Mouse (Mus musculus) embryo, embryonic 11.5 days (tissue): ENCODE data around the gene Pmvk.
A peak's percentile ranks its signal among the peaks of the same experiment; 100 is the strongest.
"Not testable (repeated sequence)": the region's sequence is repeated elsewhere in the genome, so short reads cannot be mapped to it uniquely, and the experiment has no call there.

Source experiments
- DNase-seq: peaks from one replicate; pipeline ENCODE4 v3.0.0-alpha.2; 2012; ENCODE audit warnings: low read depth, low spot score

Gene Pmvk

GRCm38 (mm10) chr3:89429021-89429420, 25.3 kb upstream of the Pmvk start:
- not testable (repeated sequence) for DNase-seq

- peak; percentile 93 for DNase-seq
These were observed 23.9 kb upstream of the Pmvk start, which contains the start of gene Pygo2 for GRCm38 (mm10) chr3:89430171-89431159. Gene Pygo2, plus strand, starts transcription at chr3:89430214.

- DNase-seq = no peak
These were observed 21.7 kb upstream of the Pmvk start for GRCm38 (mm10) chr3:89432606-89433005.

GRCm38 (mm10) chr3:89434532-89434931, 19.8 kb upstream of the Pmvk start:
- DNase-seq = no peak

GRCm38 (mm10) chr3:89435041-89435440, 19.3 kb upstream of the Pmvk start:
- no peak for DNase-seq

- DNase-seq = peak; percentile 75
These were observed 17.9 kb upstream of the Pmvk start, which contains the start of gene Pbxip1 for GRCm38 (mm10) chr3:89436176-89437113. Gene Pbxip1, plus strand, starts transcription at chr3:89436706.

- no peak for DNase-seq
These were observed 17.1 kb upstream of the Pmvk start for GRCm38 (mm10) chr3:89437269-89437668.

GRCm38 (mm10) chr3:89440691-89441090, 13.7 kb upstream of the Pmvk start:
- DNase-seq = no peak

GRCm38 (mm10) chr3:89448720-89449537, 5.4 kb upstream of the Pmvk start:
- DNase-seq = no peak

GRCm38 (mm10) chr3:89449541-89449940, 4.8 kb upstream of the Pmvk start:
- peak; percentile 47 for DNase-seq

- no peak for DNase-seq
These were observed 2.4 kb upstream of the Pmvk start for GRCm38 (mm10) chr3:89451916-89452315.

- no peak for DNase-seq
These were observed 1.5 kb downstream of the Pmvk start for GRCm38 (mm10) chr3:89455786-89456285.

- DNase-seq = peak; percentile 75
These were observed 2.7 kb downstream of the Pmvk start for GRCm38 (mm10) chr3:89456726-89457665.

GRCm38 (mm10) chr3:89458372-89458964, 4.1 kb downstream of the Pmvk start:
- DNase-seq = no peak

- peak; percentile 90 for DNase-seq
These were observed 4.8 kb downstream of the Pmvk start for GRCm38 (mm10) chr3:89458965-89459807.

GRCm38 (mm10) chr3:89468268-89468667, 13.9 kb downstream of the Pmvk start:
- no peak for DNase-seq

GRCm38 (mm10) chr3:89472280-89472679, 17.9 kb downstream of the Pmvk start:
- no peak for DNase-seq

GRCm38 (mm10) chr3:89473838-89474237, 19.5 kb downstream of the Pmvk start:
- no peak for DNase-seq
